Mouse (Mus musculus) bone marrow macrophage, adult 2 months (primary cell): ENCODE results near the gene Tert.

Experiments
- CTCF ChIP-seq: IDR thresholded peaks from 2 replicates; pipeline ENCODE4 v1.5.1; 2012; ENCODE audit warnings: low read depth, mild to moderate bottlenecking, low read length, moderate library complexity
- POLR2A ChIP-seq: IDR thresholded peaks from 2 replicates; pipeline ENCODE4 v1.6.1; 2012; ENCODE audit warnings: mild to moderate bottlenecking, low read depth, low read length, borderline replicate concordance

GRCm38 (mm10) chr13:73688934-73689333 is 62.2 kb downstream of the Tert start:
- no peak for TF ChIP-seq CTCF
- TF ChIP-seq POLR2A, result no peak
